Mouse (Mus musculus): Measurements from ENCODE around the gene Ubxn4. TPM values are rescaled to one million over a fixed set of nuclear protein-coding genes. Genes with fewer than 3 reads are reported as not detected.
"Not testable (repeated sequence)": the region's sequence is repeated elsewhere in the genome, so short reads cannot be mapped to it uniquely, and the experiment has no call there.

The Ubxn4 gene
- polyA plus RNA-seq, 1 experiment = 14.8 TPM

- no peak overlapping the region for H3K4me3 ChIP-seq (ENCODE audit: low read depth, low read length)
- no peaks in the 10 kb centered on the region for H3K27me3 ChIP-seq (ENCODE audit: control insufficient read depth, insufficient read depth, low read length)
- 92% methylated on average over 16 of the region's 16 CpGs for WGBS
These were observed 60.1 kb downstream of the Ubxn4 start for GRCm38 (mm10) chr1:128303900-128304299.

GRCm38 (mm10) chr1:128309043-128309442, 65.3 kb downstream of the Ubxn4 start:
- WGBS = 85% methylated on average over 3 of the region's 3 CpGs
- Histone ChIP-seq H3K27me3 (ENCODE audit: control insufficient read depth, insufficient read depth, low read length) (no peaks in the 10 kb centered on the region), H3K4me3 (ENCODE audit: low read depth, low read length) (no peak overlapping the region), H3K4me1 (ENCODE audit: control insufficient read depth, insufficient read depth, insufficient read length, low read length) (peaks cover 8% of the 10 kb centered on the region; the same call in 1 of the 2 replicates), H3K27ac (ENCODE audit: insufficient read depth, low read depth, low read length) (no peak overlapping the region), H3K36me3 (ENCODE audit: control insufficient read depth, insufficient read depth, low read length) (peaks cover 35% of the 10 kb centered on the region)
- TF ChIP-seq POLR2A (IDR thresholded peaks at IDR 0.05; ENCODE audit: low read depth, low read length) = no peak
- no peak for TF ChIP-seq CTCF (IDR thresholded peaks at IDR 0.05; ENCODE audit: extremely low read depth, insufficient read length, insufficient replicate concordance, low read depth, low read length)

More at GRCm38 (mm10) chr1:128303900-128304299, 60.1 kb downstream of the Ubxn4 start:
- Histone ChIP-seq H3K4me1 (ENCODE audit: control insufficient read depth, insufficient read depth, insufficient read length, low read length) (no peaks in the 10 kb centered on the region), H3K27ac (ENCODE audit: insufficient read depth, low read depth, low read length) (no peak overlapping the region), H3K36me3 (ENCODE audit: control insufficient read depth, insufficient read depth, low read length) (peaks cover 42% of the 10 kb centered on the region)
- TF ChIP-seq CTCF (IDR thresholded peaks at IDR 0.05; ENCODE audit: extremely low read depth, insufficient read length, insufficient replicate concordance, low read depth, low read length) (no peak), POLR2A (IDR thresholded peaks at IDR 0.05; ENCODE audit: low read depth, low read length) (no peak)

- 22% methylated on average over 4 of the region's 4 CpGs for WGBS
- Histone ChIP-seq H3K27ac (ENCODE audit: insufficient read depth, low read depth, low read length) (peak overlapping the region; percentile 66; the same call in 1 of the 2 replicates), H3K27me3 (ENCODE audit: control insufficient read depth, insufficient read depth, low read length) (no peaks in the 10 kb centered on the region), H3K4me1 (ENCODE audit: control insufficient read depth, insufficient read depth, insufficient read length, low read length) (peaks cover 8% of the 10 kb centered on the region; the same call in 1 of the 2 replicates), H3K36me3 (ENCODE audit: control insufficient read depth, insufficient read depth, low read length) (peaks cover 41% of the 10 kb centered on the region), H3K4me3 (ENCODE audit: low read depth, low read length) (no peak overlapping the region)
- TF ChIP-seq POLR2A (IDR thresholded peaks at IDR 0.05; ENCODE audit: low read depth, low read length) = no peak
- TF ChIP-seq CTCF (IDR thresholded peaks at IDR 0.05; ENCODE audit: extremely low read depth, insufficient read length, insufficient replicate concordance, low read depth, low read length) = no peak
These were observed 70.9 kb downstream of the Ubxn4 start for GRCm38 (mm10) chr1:128314665-128315064.

- not testable (repeated sequence) for H3K4me1 ChIP-seq (ENCODE audit: control insufficient read depth, insufficient read depth, insufficient read length, low read length); H3K27me3 ChIP-seq (ENCODE audit: control insufficient read depth, insufficient read depth, low read length); H3K4me3 ChIP-seq (ENCODE audit: low read depth, low read length); H3K27ac ChIP-seq (ENCODE audit: insufficient read depth, low read depth, low read length)
- H3K36me3 ChIP-seq (ENCODE audit: control insufficient read depth, insufficient read depth, low read length) = peaks cover 34% of the 10 kb centered on the region
- 85% methylated on average over 6 of the region's 6 CpGs for WGBS
These were observed 75.5 kb downstream of the Ubxn4 start for GRCm38 (mm10) chr1:128319266-128319665.

GRCm38 (mm10) chr1:128323026-128323643, 79.4 kb downstream of the Ubxn4 start:
- 70% methylated on average over 8 of the region's 8 CpGs for WGBS
- H3K36me3 ChIP-seq (ENCODE audit: control insufficient read depth, insufficient read depth, low read length) = peaks cover 37% of the 10 kb centered on the region
- H3K27me3 ChIP-seq (ENCODE audit: control insufficient read depth, insufficient read depth, low read length) = no peaks in the 10 kb centered on the region
- peak overlapping the region; percentile 87 for H3K27ac ChIP-seq (ENCODE audit: insufficient read depth, low read depth, low read length)
- peak overlapping the region; percentile 32 for H3K4me3 ChIP-seq (ENCODE audit: low read depth, low read length)
- TF ChIP-seq CTCF (IDR thresholded peaks at IDR 0.05; ENCODE audit: extremely low read depth, insufficient read length, insufficient replicate concordance, low read depth, low read length) (no peak), POLR2A (IDR thresholded peaks at IDR 0.05; ENCODE audit: low read depth, low read length) (0 out of 2 replicates have a peak, but pooled peaks have one; percentile 25)
- peaks cover 9% of the 10 kb centered on the region; the same call in 1 of the 2 replicates for H3K4me1 ChIP-seq (ENCODE audit: control insufficient read depth, insufficient read depth, insufficient read length, low read length)

- WGBS = 80% methylated on average over 2 of the region's 2 CpGs
- TF ChIP-seq CTCF (IDR thresholded peaks at IDR 0.05; ENCODE audit: extremely low read depth, insufficient read length, insufficient replicate concordance, low read depth, low read length) (no peak; the same call in 1 of the 2 replicates), POLR2A (IDR thresholded peaks at IDR 0.05; ENCODE audit: low read depth, low read length) (no peak)
These were observed 81.0 kb downstream of the Ubxn4 start for GRCm38 (mm10) chr1:128324776-128325175.

GRCm38 (mm10) chr1:128327165-128327564, 83.4 kb downstream of the Ubxn4 start:
- peaks cover 12% of the 10 kb centered on the region; the same call in 1 of the 2 replicates for H3K4me1 ChIP-seq (ENCODE audit: control insufficient read depth, insufficient read depth, insufficient read length, low read length)
- peak overlapping the region; percentile 72; the same call in 1 of the 2 replicates for H3K4me3 ChIP-seq (ENCODE audit: low read depth, low read length)
- peak overlapping the region; percentile 88 for H3K27ac ChIP-seq (ENCODE audit: insufficient read depth, low read depth, low read length)
- TF ChIP-seq CTCF (IDR thresholded peaks at IDR 0.05; ENCODE audit: extremely low read depth, insufficient read length, insufficient replicate concordance, low read depth, low read length) = no peak
- no peaks in the 10 kb centered on the region for H3K27me3 ChIP-seq (ENCODE audit: control insufficient read depth, insufficient read depth, low read length)
- peaks cover 25% of the 10 kb centered on the region for H3K36me3 ChIP-seq (ENCODE audit: control insufficient read depth, insufficient read depth, low read length)
- 87% methylated on average over 1 of the region's 1 CpGs for WGBS

More at GRCm38 (mm10) chr1:128324776-128325175, 81.0 kb downstream of the Ubxn4 start:
- Histone ChIP-seq H3K27me3 (ENCODE audit: control insufficient read depth, insufficient read depth, low read length) (no peaks in the 10 kb centered on the region), H3K4me3 (ENCODE audit: low read depth, low read length) (peak overlapping the region; percentile 35), H3K27ac (ENCODE audit: insufficient read depth, low read depth, low read length) (peak overlapping the region; percentile 87), H3K4me1 (ENCODE audit: control insufficient read depth, insufficient read depth, insufficient read length, low read length) (peaks cover 15% of the 10 kb centered on the region; the same call in 1 of the 2 replicates), H3K36me3 (ENCODE audit: control insufficient read depth, insufficient read depth, low read length) (peaks cover 29% of the 10 kb centered on the region)

Measured in small intestine, adult 2 months (tissue).